Mouse (Mus musculus) heart, postnatal 0 days (tissue): ENCODE data around the gene Pold2. TPM values are rescaled to one million over a fixed set of nuclear protein-coding genes. Genes with fewer than 3 reads are reported as not detected.

Source experiments
- ATAC-seq: fragments of 200-750 bp; cut with Nextera tagmentation; 2 replicates; pipeline ENCODE4 v1.8.0; 2017; ENCODE audit warnings: low read depth, moderate number of reproducible peaks, moderate library complexity; ENCODE audit not compliant: insufficient read depth
- DNase-seq: peaks from one replicate; pipeline ENCODE4 v3.0.0-alpha.2; 2016; ENCODE audit warnings: low spot score
- H3K27ac ChIP-seq: fragments of 300-500 bp; sonication (generic); 2 replicates; pipeline ENCODE4 v1.5.1; 2014; ENCODE audit warnings: low read depth, mild to moderate bottlenecking
- H3K27me3 ChIP-seq: fragments of 300-500 bp; sonication (generic); 2 replicates; pipeline ENCODE4 v1.6.1; 2014; ENCODE audit warnings: low read length, mixed read lengths; ENCODE audit not compliant: control insufficient read depth, insufficient read depth
- H3K36me3 ChIP-seq: fragments of 300-500 bp; sonication (generic); replicated peaks from 2 replicates; pipeline ENCODE4 v1.6.1; 2014; ENCODE audit warnings: low read length, mixed read lengths; ENCODE audit not compliant: control insufficient read depth, insufficient read depth
- H3K4me1 ChIP-seq: fragments of 300-500 bp; sonication (generic); 2 replicates; pipeline ENCODE4 v1.6.1; 2014; ENCODE audit warnings: antibody characterized with exemption; ENCODE audit not compliant: control insufficient read depth, insufficient read depth
- H3K4me2 ChIP-seq: fragments of 300-500 bp; sonication (generic); 2 replicates; pipeline ENCODE4 v1.6.1; 2014; ENCODE audit warnings: low read depth, mild to moderate bottlenecking, low read length, moderate library complexity
- H3K4me3 ChIP-seq: fragments of 300-500 bp; sonication (generic); 2 replicates; pipeline ENCODE4 v1.5.1; 2014; ENCODE audit warnings: low read depth, low read length
- H3K9ac ChIP-seq: fragments of 300-500 bp; sonication (generic); replicated peaks from 2 replicates; pipeline ENCODE4 v1.6.1; 2014; ENCODE audit warnings: low read depth, low read length, mixed read lengths
- H3K9me3 ChIP-seq: fragments of 300-500 bp; sonication (generic); replicated peaks from 2 replicates; pipeline ENCODE4 v1.6.1; 2016; ENCODE audit warnings: low read length; ENCODE audit not compliant: control insufficient read depth
- CTCF ChIP-seq: IDR thresholded peaks from 2 replicates; pipeline ENCODE4 v1.5.1; 2016; ENCODE audit warnings: antibody characterized with exemption, control low read depth, low read depth
- EP300 ChIP-seq: IDR thresholded peaks from 2 replicates; pipeline ENCODE4 v1.6.1; 2016; ENCODE audit warnings: antibody characterized with exemption, low read depth
- WGBS: fragments of 180-500 bp; shearing (Covaris S2); extraction: QIAGEN DNeasy Blood & Tissue Kit; methylation state at CpG from one replicate; pipeline ENCODE4 v1.1.7; 2014; 5-methylcytosine and 5-hydroxymethylcytosine counted together
- polyA plus RNA-seq: library from polyadenylated mRNA; unstranded; fragments of >200 nt; fragmentation: Nextera tagmentation; extraction: Ambion mirVana; gene quantifications from 2 replicates; pipeline ENCODE4 v1.2.1, GENCODE M21; 2015
- total RNA-seq: library from RNA; depleted of rRNA; stranded (reverse); fragments of >200 nt; gene quantifications from 2 replicates; pipeline ENCODE4 v1.2.3, GENCODE M21; 2014; ENCODE audit warnings: low replicate concordance

Gene Pold2
- total and polyA plus RNA-seq, 2 experiments from 2014 or later, result 23.9 to 54.6 TPM

GRCm38 (mm10) chr11:5840346-5840745, 37.7 kb downstream of the Pold2 start:
- Histone ChIP-seq H3K36me3 (no peaks in the 10 kb centered on the region), H3K9me3 (no peaks in the 10 kb centered on the region), H3K4me1 (peaks cover 4% of the 10 kb centered on the region; the same call in 1 of the 2 replicates), H3K9ac (no peak overlapping the region), H3K27me3 (no peaks in the 10 kb centered on the region), H3K4me3 (no peak overlapping the region), H3K4me2 (no peak overlapping the region), H3K27ac (no peak overlapping the region)
- DNase-seq, result no peak
- 80% methylated on average over 7 of the region's 7 CpGs for WGBS
- TF ChIP-seq EP300, result no peak
- TF ChIP-seq CTCF, result no peak
- ATAC-seq, result no peak

GRCm38 (mm10) chr11:5837251-5838246, 40.5 kb downstream of the Pold2 start, which contains the start of gene Polm:
TSS of gene Polm (minus strand) at chr11:5838016.
- H3K36me3 ChIP-seq, result peaks cover 17% of the 10 kb centered on the region; the same call in 1 of the 2 replicates
- ATAC-seq, result peak; percentile 95

GRCm38 (mm10) chr11:5836126-5836525, 42.0 kb downstream of the Pold2 start:
- H3K9me3 ChIP-seq, result no peaks in the 10 kb centered on the region
- no peak for ATAC-seq

More at GRCm38 (mm10) chr11:5837251-5838246, 40.5 kb downstream of the Pold2 start, which contains the start of gene Polm:
- Histone ChIP-seq H3K27me3 (no peaks in the 10 kb centered on the region), H3K4me3 (peak within 1 kb of the TSS; percentile 71), H3K4me2 (peak within 1 kb of the TSS; percentile 93), H3K4me1 (peaks cover 4% of the 10 kb centered on the region; the same call in 1 of the 2 replicates), H3K27ac (peak within 1 kb of the TSS; percentile 77), H3K9me3 (no peaks in the 10 kb centered on the region), H3K9ac (peak within 1 kb of the TSS; percentile 82)
- TF ChIP-seq CTCF, result peak; percentile 81
- no peak for TF ChIP-seq EP300
- peak; percentile 97 for DNase-seq
- 1% methylated on average over 63 of the region's 63 CpGs for WGBS

GRCm38 (mm10) chr11:5835057-5835456, 43.0 kb downstream of the Pold2 start:
- H3K4me3 ChIP-seq, result no peak overlapping the region
- no peak overlapping the region for H3K9ac ChIP-seq
- 79% methylated on average over 7 of the region's 7 CpGs for WGBS
- H3K36me3 ChIP-seq, result peaks cover 34% of the 10 kb centered on the region
- no peak overlapping the region for H3K27ac ChIP-seq
- H3K4me1 ChIP-seq, result peaks cover 10% of the 10 kb centered on the region; the same call in 1 of the 2 replicates
- no peak for DNase-seq
- ATAC-seq, result no peak
- H3K4me2 ChIP-seq, result no peak overlapping the region
- no peaks in the 10 kb centered on the region for H3K27me3 ChIP-seq
- no peaks in the 10 kb centered on the region for H3K9me3 ChIP-seq
- TF ChIP-seq CTCF (no peak), EP300 (no peak)

More at GRCm38 (mm10) chr11:5836126-5836525, 42.0 kb downstream of the Pold2 start:
- TF ChIP-seq CTCF (peak; percentile 41; the same call in 1 of the 2 replicates), EP300 (no peak)
- H3K27ac ChIP-seq, result no peak overlapping the region
- peaks cover 4% of the 10 kb centered on the region; the same call in 1 of the 2 replicates for H3K4me1 ChIP-seq
- H3K9ac ChIP-seq, result no peak overlapping the region
- peaks cover 29% of the 10 kb centered on the region for H3K36me3 ChIP-seq
- H3K27me3 ChIP-seq, result no peaks in the 10 kb centered on the region
- WGBS, result 46% methylated on average over 1 of the region's 1 CpGs
- no peak overlapping the region for H3K4me3 ChIP-seq
- no peak for DNase-seq
- no peak overlapping the region for H3K4me2 ChIP-seq

GRCm38 (mm10) chr11:5834506-5834905, 43.6 kb downstream of the Pold2 start:
- no peaks in the 10 kb centered on the region for H3K27me3 ChIP-seq
- TF ChIP-seq EP300, result no peak
- no peak for TF ChIP-seq CTCF
- peaks cover 38% of the 10 kb centered on the region for H3K36me3 ChIP-seq
- ATAC-seq (no peak), DNase-seq (no peak)
- no peak overlapping the region for H3K4me3 ChIP-seq
- no peaks in the 10 kb centered on the region for H3K9me3 ChIP-seq
- H3K9ac ChIP-seq, result no peak overlapping the region
- H3K4me1 ChIP-seq, result peaks cover 10% of the 10 kb centered on the region; the same call in 1 of the 2 replicates
- WGBS, result 70% methylated on average over 9 of the region's 9 CpGs
- no peak overlapping the region for H3K4me2 ChIP-seq
- no peak overlapping the region for H3K27ac ChIP-seq
